Mouse (Mus musculus): ENCODE data around the gene Gon7. TPM values are rescaled to one million over a fixed set of nuclear protein-coding genes. Genes with fewer than 3 reads are reported as not detected.
A peak's percentile ranks its signal among the peaks of the same experiment; 100 is the strongest.

Gene Gon7
- 10.8 and 13.0 TPM in 2 replicates for polyA plus RNA-seq (2015; fragmentation: Nextera tagmentation; extraction: Ambion mirVana)

DNA sequence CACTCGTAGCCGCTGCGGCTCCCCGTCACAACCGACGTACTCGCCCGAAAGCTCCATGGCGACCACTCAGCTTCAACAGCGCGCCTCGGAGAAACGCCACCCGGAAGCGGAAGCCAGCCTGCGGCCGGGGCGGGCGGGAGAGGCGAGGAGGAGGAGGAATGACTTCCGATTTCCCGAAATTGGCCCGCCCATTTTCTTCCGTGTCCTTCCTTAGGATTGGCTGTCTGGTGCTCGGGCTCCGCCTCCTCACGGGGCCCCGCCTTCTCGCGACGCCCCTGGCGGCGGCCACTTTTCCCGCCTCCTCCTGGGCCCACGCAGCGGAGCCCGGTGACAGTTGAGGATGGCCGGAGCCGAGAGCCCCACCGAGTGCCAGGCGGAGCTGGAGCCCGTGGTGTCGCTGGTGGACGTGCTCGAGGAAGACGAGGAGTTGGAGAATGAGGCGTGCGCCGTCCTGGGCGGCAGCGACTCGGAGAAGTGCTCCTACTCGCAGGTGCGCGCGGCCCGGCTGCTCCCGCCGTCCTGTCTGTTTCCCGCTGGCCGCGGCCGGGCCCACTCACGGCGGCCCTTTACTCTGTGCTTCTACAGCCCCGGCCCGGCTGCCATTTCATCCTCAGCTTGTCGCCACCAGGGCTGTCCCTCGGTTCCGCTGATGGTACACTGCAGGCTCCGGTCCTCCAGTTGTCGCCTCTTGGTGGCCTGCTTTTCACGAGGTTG lies at the start of gene Gon7, which contains the start of the genes Gm28051 and Ubr7:
Gon7 (minus strand) TSS at position 115 of the 714 bp plus-strand sequence.
Gm28051 (minus strand) TSS at position 77 of the 714 bp plus-strand sequence.
Ubr7 (plus strand) TSS at position 279 of the 714 bp plus-strand sequence.
- ATAC-seq: peak; percentile 96
- peak; percentile 68 for TF ChIP-seq CTCF (IDR thresholded peaks at IDR 0.05; ENCODE audit: low read depth)
- TF ChIP-seq EP300 (IDR thresholded peaks at IDR 0.05; ENCODE audit: low read depth): peak; percentile 48; the same call in 1 of the 2 replicates
- Histone ChIP-seq H3K9me3 (ENCODE audit: low read length) (no peaks in the 10 kb centered on the region), H3K4me2 (ENCODE audit: low read depth, low read length) (peak within 1 kb of the TSS; percentile 86), H3K9ac (replicated peaks) (peak within 1 kb of the TSS; percentile 81), H3K27ac (ENCODE audit: low read depth) (peak within 1 kb of the TSS; percentile 89), H3K36me3 (replicated peaks; ENCODE audit: insufficient read depth, low read length) (peaks cover 7% of the 10 kb centered on the region; the same call in 1 of the 2 replicates), H3K4me1 (ENCODE audit: insufficient read depth) (peaks cover 14% of the 10 kb centered on the region), H3K4me3 (ENCODE audit: low read depth, low read length) (peak within 1 kb of the TSS; percentile 82), H3K27me3 (ENCODE audit: insufficient read depth, low read length) (no peaks in the 10 kb centered on the region)
- under 1% methylated on average over 68 of the region's 73 CpGs for WGBS (ENCODE audit: insufficient replicate concordance)
- peak; percentile 97 for DNase-seq

DNA sequence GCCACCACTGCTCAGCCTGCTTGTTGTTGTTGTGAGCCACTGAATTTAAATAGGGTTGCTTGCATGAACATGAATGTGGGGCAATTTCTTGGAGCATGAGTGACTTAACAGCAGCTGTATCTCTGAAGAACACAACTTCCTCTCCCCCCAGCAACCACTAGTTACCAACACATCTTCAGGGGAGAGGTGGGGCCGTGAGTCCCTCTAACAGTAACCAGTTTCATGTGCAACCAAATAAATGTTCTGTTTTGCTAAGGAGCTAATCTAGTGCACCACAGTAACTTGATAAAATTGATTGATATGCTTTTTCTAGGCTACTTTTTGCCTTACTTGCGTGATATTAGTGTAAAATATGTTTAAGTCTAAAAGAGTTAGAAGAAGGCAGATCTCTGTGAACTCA lies 41.9 kb upstream of the Gon7 start:
- no peaks in the 10 kb centered on the region for H3K9me3 ChIP-seq (ENCODE audit: low read length)
- no peak overlapping the region for H3K27ac ChIP-seq (ENCODE audit: low read depth)
- no peaks in the 10 kb centered on the region for H3K27me3 ChIP-seq (ENCODE audit: insufficient read depth, low read length)
- TF ChIP-seq CTCF (IDR thresholded peaks at IDR 0.05; ENCODE audit: low read depth): no peak
- no peak for TF ChIP-seq EP300 (IDR thresholded peaks at IDR 0.05; ENCODE audit: low read depth)
- no peak overlapping the region for H3K4me2 ChIP-seq (ENCODE audit: low read depth, low read length)
- WGBS (ENCODE audit: insufficient replicate concordance): 59% methylated on average over 2 of the region's 2 CpGs
- ATAC-seq (no peak), DNase-seq (no peak)
- no peaks in the 10 kb centered on the region for H3K4me1 ChIP-seq (ENCODE audit: insufficient read depth)
- H3K36me3 ChIP-seq (replicated peaks; ENCODE audit: insufficient read depth, low read length): peaks cover 14% of the 10 kb centered on the region
- H3K9ac ChIP-seq (replicated peaks): no peak overlapping the region
- no peak overlapping the region for H3K4me3 ChIP-seq (ENCODE audit: low read depth, low read length)

DNA sequence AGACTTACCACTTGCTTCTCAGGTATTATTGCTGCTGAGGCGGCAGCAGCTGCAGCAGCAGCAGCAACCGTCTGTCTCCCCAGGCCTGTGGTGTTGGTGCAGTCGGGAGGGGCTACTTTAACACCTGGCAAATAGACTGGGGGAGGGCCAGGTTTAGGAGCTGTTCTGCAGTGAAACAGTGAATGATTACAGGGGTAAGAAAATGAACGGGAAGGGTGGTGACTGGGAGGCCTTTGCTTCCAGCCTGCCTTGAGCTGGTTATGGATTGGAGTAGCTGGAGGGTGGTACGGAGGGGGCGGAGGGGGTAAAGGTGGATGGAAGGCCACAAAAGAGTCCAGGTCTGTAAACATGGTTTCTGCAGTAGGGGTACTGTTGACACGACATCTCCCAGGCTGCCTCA lies 30.3 kb upstream of the Gon7 start:
- DNase-seq (peak; percentile 56), ATAC-seq (peak; percentile 97)
- no peaks in the 10 kb centered on the region for H3K9me3 ChIP-seq (ENCODE audit: low read length)
- peak overlapping the region; percentile 52 for H3K4me2 ChIP-seq (ENCODE audit: low read depth, low read length)
- H3K4me1 ChIP-seq (ENCODE audit: insufficient read depth): peaks cover 4% of the 10 kb centered on the region; the same call in 1 of the 2 replicates
- H3K9ac ChIP-seq (replicated peaks): no peak overlapping the region
- H3K36me3 ChIP-seq (replicated peaks; ENCODE audit: insufficient read depth, low read length): peaks cover 45% of the 10 kb centered on the region
- H3K4me3 ChIP-seq (ENCODE audit: low read depth, low read length): peak overlapping the region; percentile 24; the same call in 1 of the 2 replicates
- WGBS (ENCODE audit: insufficient replicate concordance): 57% methylated on average over 7 of the region's 7 CpGs
- no peaks in the 10 kb centered on the region for H3K27me3 ChIP-seq (ENCODE audit: insufficient read depth, low read length)
- H3K27ac ChIP-seq (ENCODE audit: low read depth): peak overlapping the region; percentile 82
- TF ChIP-seq EP300 (IDR thresholded peaks at IDR 0.05; ENCODE audit: low read depth) (peak; percentile 87), CTCF (IDR thresholded peaks at IDR 0.05; ENCODE audit: low read depth) (no peak)

DNA sequence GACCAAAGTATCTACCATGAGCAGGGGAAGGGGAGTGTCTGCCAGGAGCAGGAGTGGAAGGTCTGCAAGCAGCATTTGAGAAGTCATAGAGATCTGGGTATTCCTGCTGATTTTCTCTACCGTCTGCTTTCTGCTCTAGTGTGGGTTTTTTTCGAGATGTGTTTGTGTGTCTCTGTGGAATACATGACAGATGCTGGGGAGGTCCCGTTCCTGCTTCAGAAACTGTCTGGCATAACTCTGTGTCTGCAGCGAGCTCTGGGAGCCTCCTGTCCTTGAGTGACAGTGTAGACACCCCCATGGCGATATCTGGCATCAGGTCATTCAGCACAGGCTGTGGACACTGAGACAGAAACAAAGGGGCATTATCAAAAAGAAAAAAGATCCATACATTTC lies 28.0 kb upstream of the Gon7 start:
- H3K4me2 ChIP-seq (ENCODE audit: low read depth, low read length): peak overlapping the region; percentile 35
- no peaks in the 10 kb centered on the region for H3K27me3 ChIP-seq (ENCODE audit: insufficient read depth, low read length)
- ATAC-seq (no peak), DNase-seq (no peak)
- H3K36me3 ChIP-seq (replicated peaks; ENCODE audit: insufficient read depth, low read length): peaks cover 29% of the 10 kb centered on the region
- TF ChIP-seq CTCF (IDR thresholded peaks at IDR 0.05; ENCODE audit: low read depth): no peak
- no peak for TF ChIP-seq EP300 (IDR thresholded peaks at IDR 0.05; ENCODE audit: low read depth)
- H3K9ac ChIP-seq (replicated peaks): no peak overlapping the region
- 83% methylated on average over 5 of the region's 5 CpGs for WGBS (ENCODE audit: insufficient replicate concordance)
- peaks cover 4% of the 10 kb centered on the region; the same call in 1 of the 2 replicates for H3K4me1 ChIP-seq (ENCODE audit: insufficient read depth)
- H3K4me3 ChIP-seq (ENCODE audit: low read depth, low read length): no peak overlapping the region
- H3K9me3 ChIP-seq (ENCODE audit: low read length): no peaks in the 10 kb centered on the region
- H3K27ac ChIP-seq (ENCODE audit: low read depth): peak overlapping the region; percentile 55

DNA sequence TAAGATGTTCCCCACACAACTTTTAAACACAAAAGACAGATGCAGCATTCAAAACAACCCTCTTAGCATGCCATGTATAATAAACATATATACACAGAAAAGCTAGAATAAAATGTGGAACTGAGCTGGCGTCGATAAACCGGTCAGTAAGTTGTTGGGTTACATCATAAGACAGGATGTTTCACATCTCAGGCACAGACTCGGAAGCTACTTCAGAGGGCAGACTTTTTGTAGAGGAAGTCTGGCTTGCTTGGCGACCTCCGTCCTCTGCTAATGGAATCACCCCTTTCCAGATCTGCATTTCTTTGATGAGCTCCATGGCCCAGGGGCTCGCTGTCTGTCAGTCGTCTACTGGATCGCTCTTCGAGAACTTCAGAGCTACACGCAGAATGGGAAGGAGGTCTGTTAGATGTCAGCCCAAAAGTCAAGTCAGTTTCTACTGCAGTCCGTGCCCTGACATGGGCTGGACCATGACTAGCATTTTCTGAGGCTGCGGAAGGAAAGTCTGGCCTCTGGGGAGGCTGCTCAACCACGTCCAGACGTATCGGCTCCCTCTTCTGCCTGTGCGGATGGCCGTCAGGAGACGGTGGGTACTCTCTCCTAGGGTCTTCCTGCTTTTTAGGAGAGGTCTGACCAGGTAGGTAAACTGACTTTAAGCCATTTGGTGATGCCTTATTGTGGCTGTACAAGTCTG lies 27.4 kb upstream of the Gon7 start:
- Histone ChIP-seq H3K4me2 (ENCODE audit: low read depth, low read length) (peak overlapping the region; percentile 35), H3K4me1 (ENCODE audit: insufficient read depth) (peaks cover 4% of the 10 kb centered on the region; the same call in 1 of the 2 replicates), H3K27me3 (ENCODE audit: insufficient read depth, low read length) (no peaks in the 10 kb centered on the region), H3K9ac (replicated peaks) (no peak overlapping the region), H3K36me3 (replicated peaks; ENCODE audit: insufficient read depth, low read length) (peaks cover 23% of the 10 kb centered on the region), H3K4me3 (ENCODE audit: low read depth, low read length) (no peak overlapping the region), H3K9me3 (ENCODE audit: low read length) (no peaks in the 10 kb centered on the region), H3K27ac (ENCODE audit: low read depth) (peak overlapping the region; percentile 55)
- ATAC-seq (no peak), DNase-seq (no peak)
- whole genome bisulfite sequencing (ENCODE audit: insufficient replicate concordance): 78% methylated on average over 19 of the region's 19 CpGs
- no peak for TF ChIP-seq EP300 (IDR thresholded peaks at IDR 0.05; ENCODE audit: low read depth)
- TF ChIP-seq CTCF (IDR thresholded peaks at IDR 0.05; ENCODE audit: low read depth): no peak

DNA sequence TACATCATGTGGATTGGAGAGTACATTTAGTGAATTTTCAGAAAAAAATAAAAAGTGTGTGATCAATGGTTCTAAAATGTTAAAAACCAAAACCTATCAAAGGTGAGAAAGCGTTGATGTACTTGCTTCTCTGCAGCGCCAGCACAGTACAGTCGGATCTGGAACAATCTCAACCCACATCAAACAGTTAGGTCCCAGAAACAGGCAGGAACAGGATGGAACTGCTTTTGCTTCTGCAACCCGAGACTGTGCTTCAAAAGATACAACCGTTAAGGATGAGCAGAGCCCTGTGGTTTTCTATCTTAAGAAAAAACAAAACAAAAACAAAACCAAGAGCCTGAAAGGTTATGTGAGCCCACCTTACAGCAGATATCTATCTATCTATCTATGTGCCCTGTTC lies 25.2 kb upstream of the Gon7 start:
- Histone ChIP-seq H3K4me2 (ENCODE audit: low read depth, low read length) (no peak overlapping the region), H3K36me3 (replicated peaks; ENCODE audit: insufficient read depth, low read length) (peaks cover 16% of the 10 kb centered on the region), H3K4me3 (ENCODE audit: low read depth, low read length) (no peak overlapping the region), H3K9me3 (ENCODE audit: low read length) (no peaks in the 10 kb centered on the region), H3K27ac (ENCODE audit: low read depth) (no peak overlapping the region), H3K4me1 (ENCODE audit: insufficient read depth) (peaks cover 9% of the 10 kb centered on the region; the same call in 1 of the 2 replicates), H3K27me3 (ENCODE audit: insufficient read depth, low read length) (no peaks in the 10 kb centered on the region), H3K9ac (replicated peaks) (no peak overlapping the region)
- no peak for TF ChIP-seq CTCF (IDR thresholded peaks at IDR 0.05; ENCODE audit: low read depth)
- WGBS (ENCODE audit: insufficient replicate concordance): 86% methylated on average over 5 of the region's 5 CpGs
- ATAC-seq (no peak), DNase-seq (no peak)

All from liver, postnatal 0 days (tissue).